Mouse (Mus musculus) embryonic fibroblast, embryonic 13.5 days (primary cell): ENCODE measurements around the gene Mid1. TPM values are rescaled to one million over a fixed set of nuclear protein-coding genes. Genes with fewer than 3 reads are reported as not detected.
A peak's percentile ranks its signal among the peaks of the same experiment; 100 is the strongest.

Source experiments
- H3K27ac ChIP-seq: 2 replicates; pipeline ENCODE4 v1.5.1; 2012; ENCODE audit warnings: low read length, control low read depth, inconsistent platforms; ENCODE audit not compliant: insufficient read depth
- H3K4me1 ChIP-seq: 2 replicates; pipeline ENCODE4 v1.6.1; 2011; ENCODE audit warnings: low read length; ENCODE audit not compliant: control insufficient read depth, insufficient read depth
- H3K4me3 ChIP-seq: 2 replicates; pipeline ENCODE4 v1.5.1; 2011; ENCODE audit warnings: mild to moderate bottlenecking, control low read depth, low read length; ENCODE audit not compliant: insufficient read depth
- CTCF ChIP-seq: IDR thresholded peaks from 2 replicates; pipeline ENCODE4 v1.5.1; 2011; ENCODE audit warnings: mild to moderate bottlenecking, control low read depth, low read length, moderate library complexity, borderline replicate concordance; ENCODE audit not compliant: insufficient read depth
- POLR2A ChIP-seq: IDR thresholded peaks from 2 replicates; pipeline ENCODE4 v1.6.1; 2011; ENCODE audit warnings: low read depth, mild to moderate bottlenecking, control low read depth, low read length, moderate library complexity
- polyA plus RNA-seq: library from polyadenylated mRNA; stranded (reverse); fragments of >200 nt; gene quantifications from 2 replicates; pipeline ENCODE4 v1.2.4, GENCODE M21; 2011; ENCODE audit warnings: low read depth; ENCODE audit not compliant: missing spikeins, insufficient read length

The Mid1 gene
- polyA plus RNA-seq, 1 experiment = 36.1 TPM

- H3K4me3 ChIP-seq = no peak overlapping the region
- H3K27ac ChIP-seq = no peak overlapping the region
- no peak for TF ChIP-seq POLR2A
- TF ChIP-seq CTCF = no peak
- peaks cover 7% of the 10 kb centered on the region for H3K4me1 ChIP-seq
Measured at GRCm38 (mm10) chrX:169844150-169844772, 159.3 kb downstream of the Mid1 start.

GRCm38 (mm10) chrX:169846187-169846586 is 161.2 kb downstream of the Mid1 start:
- H3K4me1 ChIP-seq = peaks cover 7% of the 10 kb centered on the region

GRCm38 (mm10) chrX:169861194-169861720 is 176.3 kb downstream of the Mid1 start:
- H3K4me1 ChIP-seq = no peaks in the 10 kb centered on the region
- TF ChIP-seq POLR2A = no peak
- no peak for TF ChIP-seq CTCF
- H3K27ac ChIP-seq = peak overlapping the region; percentile 92
- no peak overlapping the region for H3K4me3 ChIP-seq

More at GRCm38 (mm10) chrX:169846187-169846586, 161.2 kb downstream of the Mid1 start:
- H3K4me3 ChIP-seq = no peak overlapping the region
- H3K27ac ChIP-seq = peak overlapping the region; percentile 18; the same call in 1 of the 2 replicates
- TF ChIP-seq POLR2A (no peak), CTCF (no peak)

- TF ChIP-seq POLR2A = no peak
- TF ChIP-seq CTCF = no peak
- H3K4me3 ChIP-seq = no peak overlapping the region
- no peaks in the 10 kb centered on the region for H3K4me1 ChIP-seq
- H3K27ac ChIP-seq = peak overlapping the region; percentile 84
Measured at GRCm38 (mm10) chrX:169862440-169862839, 177.4 kb downstream of the Mid1 start.

- no peak overlapping the region for H3K4me3 ChIP-seq
- TF ChIP-seq CTCF = no peak
- no peaks in the 10 kb centered on the region for H3K4me1 ChIP-seq
- H3K27ac ChIP-seq = peak overlapping the region; percentile 84
Measured at GRCm38 (mm10) chrX:169862848-169863247, 177.8 kb downstream of the Mid1 start.

- peak overlapping the region; percentile 71 for H3K27ac ChIP-seq
- no peak for TF ChIP-seq CTCF
- TF ChIP-seq POLR2A = no peak
Measured at GRCm38 (mm10) chrX:169863841-169864240, 178.8 kb downstream of the Mid1 start.

GRCm38 (mm10) chrX:169868223-169868622 is 183.2 kb downstream of the Mid1 start:
- Histone ChIP-seq H3K27ac (no peak overlapping the region; the same call in 1 of the 2 replicates), H3K4me1 (no peaks in the 10 kb centered on the region), H3K4me3 (no peak overlapping the region)
- TF ChIP-seq CTCF (no peak), POLR2A (no peak)

More at GRCm38 (mm10) chrX:169863841-169864240, 178.8 kb downstream of the Mid1 start:
- no peak overlapping the region for H3K4me3 ChIP-seq
- H3K4me1 ChIP-seq = no peaks in the 10 kb centered on the region

DNA sequence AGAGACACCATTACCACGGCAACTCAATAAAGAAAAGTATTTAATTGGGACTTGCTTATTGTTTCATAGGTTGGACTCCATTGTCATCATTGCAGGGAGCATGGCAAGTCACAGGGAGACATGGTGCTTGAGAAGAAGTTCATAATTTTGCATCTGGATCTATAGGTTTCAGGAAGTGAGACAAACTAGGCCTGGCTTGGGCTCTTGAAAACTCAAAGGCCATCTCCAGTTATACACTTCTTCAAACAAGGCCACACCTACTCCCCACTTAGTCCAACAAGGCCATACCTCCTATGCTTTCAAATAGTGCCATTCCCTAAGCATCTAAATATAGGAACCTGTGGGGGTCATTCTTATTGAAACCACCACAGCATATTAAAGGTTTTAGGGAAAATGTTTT is 189.5 kb downstream of the Mid1 start:
- Histone ChIP-seq H3K4me1 (no peaks in the 10 kb centered on the region), H3K27ac (no peak overlapping the region), H3K4me3 (no peak overlapping the region)
- TF ChIP-seq POLR2A (no peak), CTCF (no peak)

DNA sequence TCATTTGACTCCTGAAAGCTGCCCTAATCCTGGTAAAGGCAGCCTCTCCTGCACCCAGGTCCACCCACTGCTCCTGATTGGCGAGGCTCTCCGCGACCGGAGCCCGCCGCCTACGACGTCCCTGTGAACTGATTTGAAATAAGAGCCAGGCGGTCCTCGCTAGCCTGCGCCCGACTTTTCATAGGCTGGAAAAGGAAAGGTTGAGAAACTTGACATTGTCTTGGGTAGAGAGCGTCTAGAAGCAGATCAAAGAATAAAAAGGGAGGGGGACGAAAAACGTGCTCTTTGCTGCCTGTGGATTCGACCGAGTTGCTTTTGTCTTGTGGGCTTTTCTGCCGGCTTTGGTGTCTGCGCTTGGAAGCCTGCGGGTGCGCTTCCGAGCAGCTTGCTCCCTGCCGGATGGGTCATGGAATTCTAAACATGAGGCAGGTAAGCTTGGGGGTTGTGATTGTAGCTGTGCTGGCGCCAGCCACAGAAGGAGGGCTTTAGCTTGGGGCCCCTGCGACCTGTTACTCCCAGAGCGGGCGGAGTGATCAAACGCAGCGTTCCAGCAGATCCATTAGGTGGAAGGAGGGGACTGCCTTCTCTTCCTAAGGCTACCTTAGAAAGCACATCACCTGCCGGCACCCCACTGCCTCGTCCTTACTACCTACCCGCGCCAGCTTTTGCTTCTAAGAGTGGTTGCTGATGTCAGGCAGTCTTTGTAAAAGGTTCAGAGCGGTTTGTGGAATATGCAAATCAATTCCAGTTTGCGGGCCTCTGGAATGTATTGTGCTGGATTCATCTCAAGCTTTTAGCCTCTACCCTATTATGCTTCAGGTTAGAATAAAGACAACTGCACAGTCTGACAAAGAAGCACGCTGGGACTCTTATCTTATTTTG is 194.7 kb downstream of the Mid1 start:
- H3K4me3 ChIP-seq = peak overlapping the region; percentile 97
- peak; percentile 56 for TF ChIP-seq POLR2A
- no peak for TF ChIP-seq CTCF
- no peaks in the 10 kb centered on the region; the same call in 1 of the 2 replicates for H3K4me1 ChIP-seq
- peak overlapping the region; percentile 96 for H3K27ac ChIP-seq
